Mouse (Mus musculus): ENCODE measurements around the gene Actr3.

The Actr3 gene

DNA sequence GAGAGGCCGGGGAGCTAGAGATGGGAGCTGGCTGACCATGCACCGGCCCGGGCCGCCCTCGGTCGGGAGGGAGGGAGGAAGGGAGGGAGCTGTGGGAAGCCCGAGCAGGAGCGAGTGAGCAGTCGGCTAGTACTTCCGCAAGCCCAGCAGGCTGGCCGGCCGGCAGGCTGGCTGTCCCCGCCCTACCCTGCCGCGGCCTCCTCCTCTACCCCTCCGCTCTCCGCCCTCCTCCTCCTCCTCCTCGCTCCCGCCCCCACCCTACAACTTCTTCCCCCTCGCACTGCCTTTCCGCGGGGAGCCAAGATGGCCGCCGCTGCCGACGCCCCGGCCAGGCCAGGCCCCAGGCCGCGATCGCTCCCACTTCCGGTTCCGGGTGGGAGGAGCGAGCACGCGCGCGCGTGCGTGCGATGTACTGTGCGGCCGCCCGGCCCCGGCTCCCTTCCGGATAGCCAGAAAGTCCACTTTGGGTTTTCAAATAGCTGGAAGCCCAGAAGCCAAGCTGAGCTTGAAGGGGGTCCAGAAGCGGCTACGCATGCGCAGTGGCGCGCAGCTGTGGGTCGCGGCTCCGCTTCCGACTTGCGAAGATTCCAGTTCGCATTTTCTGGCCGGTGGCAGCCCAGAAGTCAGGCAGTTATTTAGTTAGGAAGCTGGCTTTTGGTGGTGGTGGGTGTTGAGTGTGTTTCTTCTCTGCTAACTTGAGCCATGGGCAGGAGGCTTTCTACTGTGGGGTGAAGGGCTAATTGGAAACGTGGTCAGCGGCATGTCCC is at the start of gene Actr3:
Gene Actr3, minus strand, starts transcription at position 359 of the 767 bp plus-strand sequence.
- DNase-seq: peak; percentile 99 to 100

DNA sequence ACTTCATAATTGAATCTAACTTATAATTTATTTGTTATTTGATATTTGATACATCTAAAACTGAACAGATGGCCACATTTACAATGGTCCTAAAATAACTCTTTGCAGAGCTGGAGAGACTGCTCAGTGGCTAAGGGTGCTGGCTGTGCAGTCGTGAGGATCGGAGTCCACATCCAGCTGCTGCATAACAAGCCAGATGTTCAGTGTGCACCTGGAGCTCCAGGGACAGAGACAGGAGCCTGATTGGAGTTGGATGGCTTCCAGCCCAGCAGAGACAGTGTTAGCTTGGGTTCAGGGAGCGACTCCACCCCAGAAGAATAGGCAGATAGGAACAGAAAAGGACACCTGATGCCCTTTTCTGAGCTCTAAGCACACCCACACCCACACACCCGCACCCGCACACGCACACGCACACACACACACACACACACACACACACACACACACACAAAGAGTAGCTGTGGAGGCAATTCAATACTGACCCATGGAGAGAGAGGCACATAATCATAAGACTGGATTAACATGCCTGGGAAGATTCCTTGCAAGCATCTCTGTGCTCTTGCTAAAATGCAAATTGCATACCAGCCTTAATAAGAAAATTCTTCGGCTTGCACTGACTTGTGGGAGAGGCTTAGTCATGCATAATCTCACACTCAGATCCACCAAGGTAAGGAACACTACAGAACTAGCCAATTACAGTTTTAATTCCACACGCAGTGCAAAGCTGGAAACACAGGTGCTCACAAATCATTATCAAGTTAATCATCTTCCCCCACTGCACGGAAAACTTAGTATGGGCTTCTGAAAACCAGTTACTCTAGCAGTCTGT is 47.1 kb upstream of the Actr3 start:
- DNase-seq: peak in 1 of 2 experiments; percentile 2

DNA sequence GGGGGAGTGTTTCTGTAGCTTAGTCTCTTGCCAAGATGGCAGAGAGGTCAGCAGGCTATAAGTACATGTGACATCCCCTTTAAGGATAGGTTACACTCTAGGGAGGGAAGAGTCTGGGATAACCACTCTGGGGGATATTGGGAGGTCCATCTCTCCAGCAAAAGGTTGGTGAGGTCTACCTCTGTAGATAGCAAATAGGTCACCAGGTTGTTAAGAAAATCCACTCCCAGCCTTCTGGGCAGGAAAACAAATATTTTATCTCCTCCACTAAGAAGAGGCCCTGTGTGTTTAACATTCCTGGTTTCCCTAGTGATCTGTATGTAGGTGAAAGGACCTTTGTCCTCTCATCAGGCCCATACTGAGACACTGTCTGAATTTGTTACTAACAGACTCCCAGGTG is 46.3 kb upstream of the Actr3 start:
- no peak for DNase-seq

DNA sequence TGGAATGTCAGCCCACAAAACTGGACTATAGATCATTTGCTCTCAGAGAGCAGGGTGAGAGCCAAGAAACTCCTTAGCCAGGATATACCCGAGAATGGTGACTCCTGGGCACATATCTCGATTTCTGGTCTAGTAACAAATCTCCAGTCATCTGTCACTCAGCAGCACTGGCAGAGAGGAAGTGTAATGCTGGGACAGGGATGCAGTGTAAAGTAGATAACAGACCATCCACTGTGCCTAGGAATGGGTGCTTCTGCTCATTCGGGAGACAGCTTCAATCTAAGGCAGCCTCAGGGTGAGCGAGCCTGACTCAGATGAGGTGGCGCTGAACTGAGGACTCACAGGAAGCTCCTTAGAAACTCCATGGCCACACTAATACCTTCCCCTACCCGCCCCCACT is 43.1 kb upstream of the Actr3 start:
- DNase-seq: no peak

DNA sequence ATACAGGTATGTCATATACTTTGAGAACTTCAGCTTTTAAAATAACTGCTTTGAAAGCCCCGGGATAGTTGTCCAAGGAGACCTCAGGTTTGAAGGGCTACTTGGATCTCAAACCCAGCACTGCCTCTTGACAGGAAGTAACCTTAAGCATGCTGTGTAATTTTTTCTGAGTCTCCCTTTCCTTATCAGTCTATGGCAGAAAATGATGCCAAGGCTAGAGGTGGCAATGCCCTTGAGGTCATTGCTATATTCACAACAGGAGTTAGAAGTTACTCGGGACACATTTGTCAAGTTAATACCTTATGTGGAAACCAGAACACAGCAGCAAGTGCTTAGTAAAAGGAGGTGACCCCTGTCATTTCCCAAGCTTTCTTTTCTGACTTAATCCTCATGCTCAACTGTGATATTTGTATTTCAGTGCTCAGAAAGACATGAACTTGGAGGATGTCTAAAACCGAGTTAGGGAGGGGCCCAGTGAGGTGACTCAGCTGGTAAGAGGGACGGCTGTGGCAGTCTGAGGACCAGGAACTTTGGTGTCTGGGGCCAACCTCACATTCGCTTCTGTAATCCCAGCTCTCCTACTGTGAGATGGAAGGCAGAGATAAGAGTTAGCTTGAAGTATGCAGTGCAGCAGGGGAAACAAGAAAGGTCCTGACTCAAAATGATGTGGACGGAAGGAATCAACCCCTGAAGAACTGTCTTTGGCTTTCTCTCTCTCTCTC is 40.6 kb upstream of the Actr3 start:
- no peak for DNase-seq

DNA sequence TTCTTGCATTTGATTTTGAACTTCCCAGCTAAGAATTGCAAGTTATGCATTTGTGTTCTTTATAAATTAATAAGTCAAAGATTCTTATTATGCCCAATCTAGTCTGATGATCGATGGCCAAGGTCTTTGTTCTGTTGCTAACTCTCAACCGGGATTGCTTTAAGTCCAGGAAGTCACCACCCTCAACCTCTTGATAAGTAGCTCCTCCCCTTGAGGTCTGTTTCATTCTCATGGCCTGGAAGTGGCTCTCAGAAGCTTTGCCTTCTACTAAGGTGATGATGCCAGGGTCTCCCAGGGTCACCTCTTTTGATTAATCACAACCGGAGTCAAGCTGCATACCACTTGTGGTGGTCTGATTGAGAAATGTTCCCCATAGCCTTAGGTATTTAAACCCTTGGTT is 38.3 kb upstream of the Actr3 start:
- no peak for DNase-seq

DNA sequence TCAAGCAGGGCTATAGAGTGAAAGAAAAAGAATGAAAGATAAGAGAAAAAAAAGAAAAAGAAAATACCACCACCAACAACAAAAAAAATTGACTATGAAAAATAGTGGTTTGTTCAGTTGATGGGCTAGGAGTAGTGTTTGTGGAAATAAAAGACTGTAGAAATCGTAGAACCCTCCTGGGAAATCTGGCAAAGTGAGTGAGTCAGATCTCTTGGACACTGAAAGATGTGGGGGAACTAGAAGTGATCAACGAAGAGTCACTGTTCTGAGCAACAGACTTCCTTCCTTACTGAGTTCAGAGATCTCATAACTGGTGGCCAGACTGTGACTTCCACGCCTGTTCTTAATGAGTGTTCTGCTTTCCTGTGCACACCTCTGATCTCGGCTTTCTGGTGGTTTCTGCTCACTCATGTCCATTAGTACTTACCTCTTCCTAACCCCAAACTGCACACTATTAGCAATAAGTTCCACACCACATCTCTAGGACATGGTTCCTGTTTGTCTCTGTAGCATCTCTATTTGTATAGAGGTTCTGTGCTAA is 37.7 kb upstream of the Actr3 start:
- no peak for DNase-seq

DNA sequence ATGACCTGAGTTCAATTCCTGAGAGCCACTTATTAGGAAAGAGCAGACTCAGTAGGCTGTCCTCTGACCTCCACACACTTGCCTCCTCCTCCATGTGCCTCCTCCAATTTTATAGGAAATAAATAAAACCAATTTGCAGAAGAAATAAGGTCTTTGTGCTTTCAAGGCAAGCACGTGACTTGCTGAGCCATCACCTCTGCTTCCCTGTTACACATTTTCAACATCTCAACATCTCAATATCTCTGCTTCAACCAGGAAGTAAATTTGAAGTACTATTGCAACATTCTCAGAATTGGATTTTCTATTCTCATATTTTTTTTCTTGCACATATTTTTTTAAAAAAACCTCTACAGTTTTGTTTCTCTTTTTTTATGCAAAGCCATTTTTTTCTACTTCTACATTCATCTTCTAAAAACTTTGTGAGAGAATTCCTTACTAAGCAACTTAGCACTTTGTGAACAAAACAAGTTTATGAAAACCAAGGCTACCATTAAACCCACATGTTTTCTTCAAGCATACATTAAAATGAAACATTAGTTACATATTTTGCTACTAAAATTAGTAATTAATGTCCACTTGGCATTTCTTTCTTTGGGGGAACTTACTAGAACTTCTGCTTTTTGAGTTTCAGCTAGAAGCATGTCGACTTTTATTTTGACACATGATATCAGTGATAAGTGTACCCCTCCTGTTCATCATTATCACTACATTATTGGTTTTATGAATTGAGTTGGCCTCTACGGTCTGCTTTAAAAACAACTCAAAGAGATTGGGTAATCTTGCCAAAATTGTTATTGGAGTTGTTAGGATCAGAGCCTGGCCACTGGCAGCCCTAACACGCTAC is 35.5 kb upstream of the Actr3 start:
- no peak for DNase-seq

DNA sequence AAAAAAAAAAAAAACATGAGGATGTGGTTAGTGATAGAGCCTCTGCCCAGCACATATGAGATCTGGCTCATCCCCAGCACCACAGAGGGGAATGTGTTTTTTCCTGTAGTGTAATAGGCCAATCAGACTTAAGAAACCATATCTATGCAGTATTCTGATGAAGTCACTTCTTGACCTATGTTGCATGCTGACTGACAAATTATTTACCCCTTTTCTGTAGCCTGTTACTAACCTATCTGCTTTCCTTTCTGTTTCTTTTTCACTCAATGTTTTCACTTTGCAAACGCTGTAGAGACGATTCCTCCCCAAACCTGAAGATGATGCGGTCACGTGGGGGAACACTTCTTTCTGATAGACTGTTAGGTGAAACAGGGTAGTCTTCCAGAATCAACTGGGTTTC is 32.4 kb upstream of the Actr3 start:
- DNase-seq: no peak

DNA sequence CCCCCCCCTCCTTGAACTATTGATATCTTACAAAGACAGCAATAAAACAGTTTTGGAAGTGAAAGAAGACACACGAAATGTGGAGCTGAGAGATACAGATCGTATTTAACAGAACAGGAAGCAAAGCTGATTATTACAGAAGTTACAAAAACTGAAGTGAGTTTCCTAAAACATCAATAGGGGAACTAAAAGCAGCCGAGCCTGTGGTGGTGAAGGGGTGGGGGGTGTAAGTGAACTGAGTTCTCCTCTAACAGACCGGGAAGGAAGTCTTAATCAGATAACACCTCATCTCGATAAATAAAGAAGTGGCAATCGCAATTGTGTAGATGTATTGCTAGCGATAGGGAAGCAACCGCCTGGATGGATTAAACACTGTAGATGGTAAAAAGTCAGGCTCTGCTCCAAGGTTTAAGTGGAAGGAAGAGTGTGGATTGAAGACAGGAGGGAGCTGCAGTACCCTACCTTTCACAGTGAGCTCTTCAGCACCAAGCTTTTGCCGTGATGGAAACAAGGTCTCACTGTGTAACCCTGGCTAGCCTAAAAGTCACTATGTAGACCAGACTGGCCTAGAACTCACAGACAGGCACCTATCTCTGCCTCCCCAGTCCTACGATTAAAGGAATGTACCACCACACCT is 31.2 kb upstream of the Actr3 start:
- no peak for DNase-seq

DNA sequence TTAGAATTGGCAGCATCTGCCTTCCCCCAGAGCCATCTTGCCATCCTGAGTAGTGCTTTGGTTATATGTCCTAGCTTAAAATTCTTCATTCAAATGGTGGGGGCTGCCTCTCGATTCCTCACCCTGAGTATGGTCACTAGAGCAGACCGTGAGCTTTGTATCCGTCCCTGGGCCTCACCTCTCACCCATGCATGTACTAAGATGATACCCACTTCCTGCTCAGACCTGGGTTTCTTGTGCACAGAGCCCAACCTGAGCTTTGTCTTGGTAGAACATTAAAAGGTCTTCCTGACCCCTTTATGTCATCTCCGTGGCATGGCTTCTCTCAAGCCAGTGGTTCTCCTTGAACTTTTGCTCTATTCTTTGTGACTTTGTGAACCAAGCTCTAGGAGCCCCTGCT is 28.5 kb upstream of the Actr3 start:
- no peak for DNase-seq

DNA sequence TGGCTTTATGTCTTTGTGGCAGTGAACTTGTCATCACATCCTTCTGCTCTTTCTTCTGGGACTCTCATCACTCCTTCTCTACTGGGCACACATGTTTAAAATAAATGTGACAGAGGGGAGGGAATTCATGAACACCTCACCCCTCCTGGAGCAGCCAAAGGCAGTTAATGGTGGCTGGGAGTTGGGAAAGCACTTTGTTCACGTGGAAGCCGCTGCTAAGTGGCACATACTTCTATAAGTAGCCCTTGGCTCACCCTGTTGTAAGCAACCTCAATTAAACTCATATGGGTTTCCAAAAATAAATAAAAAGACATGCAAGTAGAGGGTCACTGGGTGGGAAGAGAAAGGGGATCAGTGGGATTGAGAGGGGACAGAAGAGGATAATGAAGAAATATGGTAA is 27.8 kb upstream of the Actr3 start:
- no peak for DNase-seq

DNA sequence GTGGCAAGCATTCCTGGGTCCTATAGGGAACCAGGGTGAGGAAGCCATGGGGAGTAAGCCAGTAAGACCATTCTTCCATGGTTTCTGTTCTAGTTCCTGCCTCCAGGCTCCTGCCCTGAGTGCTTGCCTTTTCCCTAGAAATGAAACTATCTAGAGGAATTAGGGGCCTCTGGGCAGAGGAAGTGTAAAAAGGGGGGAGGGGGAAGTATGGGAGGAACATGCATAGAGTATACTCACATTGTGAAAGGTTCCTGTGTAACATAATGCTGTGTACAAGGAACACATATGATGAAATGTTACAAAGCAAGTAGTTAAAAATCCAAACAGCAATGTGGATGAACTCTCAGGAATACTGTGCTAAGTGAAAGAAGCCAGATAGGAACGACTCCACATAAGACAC is 27.4 kb upstream of the Actr3 start:
- DNase-seq: no peak

DNA sequence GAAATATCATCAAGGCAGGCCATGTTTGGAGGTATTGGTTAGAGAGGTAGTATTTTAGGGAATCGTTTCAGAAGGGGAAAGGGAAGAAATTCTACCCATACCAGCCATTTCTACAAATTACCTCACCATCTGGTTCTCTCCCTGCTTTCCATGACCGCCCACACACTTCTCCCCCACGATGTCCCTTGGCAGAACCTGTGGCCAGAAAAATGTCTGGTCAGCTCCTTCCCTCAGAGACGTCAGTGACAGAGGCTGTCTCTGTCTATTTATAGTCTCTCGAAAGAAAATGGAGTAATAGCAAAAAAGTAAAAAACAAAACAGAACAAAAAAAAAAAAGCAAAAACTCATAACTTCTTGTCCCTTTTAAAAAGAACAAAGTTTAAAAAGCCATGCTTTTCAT is 23.0 kb upstream of the Actr3 start:
- DNase-seq: peak; percentile 20 to 40

DNA sequence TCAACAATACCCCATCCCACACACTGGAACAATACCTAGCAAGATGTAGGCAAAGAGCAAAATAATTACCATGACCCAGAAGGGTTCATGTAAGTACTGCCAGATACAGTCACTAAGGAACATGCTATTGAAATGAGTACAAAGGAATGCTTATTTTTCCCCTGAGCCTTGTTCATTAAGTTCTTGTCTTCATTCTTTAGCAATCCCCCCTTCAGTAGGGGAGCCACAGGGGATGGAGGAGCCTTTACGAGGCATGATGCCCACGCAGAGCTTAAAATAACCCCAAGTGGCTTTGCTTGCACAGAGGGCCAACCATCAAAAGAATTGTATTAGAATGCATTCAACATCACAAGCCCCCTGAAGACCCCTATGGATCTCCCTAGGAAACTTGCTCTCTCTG is 19.6 kb upstream of the Actr3 start:
- no peak for DNase-seq

DNA sequence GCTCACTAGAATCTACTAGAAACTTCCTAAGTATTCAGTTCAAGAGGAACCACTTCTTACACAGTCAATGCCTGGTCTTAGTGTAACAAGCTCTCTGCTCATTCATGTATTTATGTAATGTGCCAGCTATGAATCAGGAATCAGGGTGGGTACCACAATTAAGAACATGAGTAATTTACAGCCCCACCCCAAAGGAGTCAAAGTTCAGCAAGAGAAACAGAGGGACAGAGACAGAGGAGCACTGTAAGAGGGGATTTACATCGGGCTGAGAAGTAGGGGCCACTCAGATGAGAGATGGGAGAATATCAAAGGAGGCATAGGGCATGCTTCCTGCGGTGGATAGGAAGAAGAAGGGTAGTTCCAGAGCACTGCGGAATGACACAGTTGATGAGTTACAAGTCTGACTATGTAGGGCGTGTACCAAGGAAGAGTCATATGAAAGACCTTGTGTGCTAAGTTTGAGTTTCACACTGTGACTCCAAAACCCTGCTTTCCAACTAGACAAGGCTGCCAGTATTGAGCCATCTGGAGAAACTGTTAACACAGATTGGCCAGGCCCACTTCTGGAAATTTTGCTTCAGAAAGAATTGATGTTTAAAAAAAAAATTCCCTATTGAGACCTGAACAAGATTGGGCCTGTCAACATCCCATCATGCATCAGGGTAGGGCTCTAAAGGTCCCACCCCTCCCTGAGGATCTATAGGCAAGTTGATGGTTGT is 14.9 kb upstream of the Actr3 start:
- DNase-seq: no peak

DNA sequence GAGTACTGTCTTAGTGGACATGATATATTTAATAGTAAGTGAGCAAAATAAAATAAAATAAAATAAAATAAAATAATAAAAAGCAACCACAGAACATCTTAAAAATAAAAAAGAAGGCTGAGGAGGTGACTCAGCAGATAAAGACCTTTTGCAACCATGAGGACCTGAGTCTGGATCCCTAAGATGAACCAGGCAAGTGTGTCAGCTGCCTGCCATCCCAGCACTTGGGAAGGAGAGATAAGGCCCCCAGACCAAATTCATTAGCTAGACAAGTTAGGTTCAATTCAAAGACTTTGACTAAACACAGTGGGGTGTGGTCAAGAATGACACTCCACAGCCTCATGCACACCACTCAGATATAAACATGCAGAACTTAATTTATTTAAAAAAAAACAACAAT is 12.4 kb upstream of the Actr3 start:
- DNase-seq: no peak

DNA sequence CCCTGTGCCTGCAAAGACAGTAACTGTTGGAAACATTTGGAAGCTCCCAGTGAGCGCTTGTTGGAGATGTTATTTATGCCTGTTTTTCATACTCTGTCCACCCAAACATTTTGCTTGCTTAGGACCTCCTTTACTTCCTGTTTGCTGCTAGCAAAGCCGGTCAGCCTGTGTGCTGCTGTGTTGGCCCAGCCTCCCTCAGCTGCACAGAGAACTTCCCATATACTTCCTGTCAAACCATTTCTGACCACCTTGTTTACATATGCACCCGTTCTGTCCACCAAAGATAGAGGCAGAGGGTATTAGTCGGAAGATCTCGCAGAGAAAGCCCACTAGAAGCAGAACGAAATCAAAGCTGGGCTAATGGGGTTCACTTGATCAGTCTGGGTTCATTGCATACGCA is 6.2 kb upstream of the Actr3 start:
- DNase-seq: no peak

DNA sequence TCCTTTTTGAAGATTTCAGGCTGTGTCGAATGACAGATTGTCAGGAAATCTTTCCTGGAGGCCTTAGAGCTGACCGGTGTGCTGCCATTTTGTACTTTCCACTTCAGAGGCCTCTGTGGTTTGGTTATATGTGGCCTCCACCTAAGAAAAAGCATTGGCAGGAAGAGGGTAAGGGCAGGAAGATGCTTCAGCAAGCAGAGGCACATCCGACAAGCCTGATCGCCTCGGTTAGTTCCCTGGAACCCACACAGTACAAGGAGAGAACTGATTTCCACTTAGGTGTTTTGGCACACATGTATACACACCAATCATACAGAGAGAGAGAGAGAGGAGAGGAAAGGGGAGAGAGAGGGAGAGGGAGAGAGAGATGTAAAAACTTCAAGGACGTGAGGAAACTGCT is 5.7 kb upstream of the Actr3 start:
- no peak for DNase-seq

DNA sequence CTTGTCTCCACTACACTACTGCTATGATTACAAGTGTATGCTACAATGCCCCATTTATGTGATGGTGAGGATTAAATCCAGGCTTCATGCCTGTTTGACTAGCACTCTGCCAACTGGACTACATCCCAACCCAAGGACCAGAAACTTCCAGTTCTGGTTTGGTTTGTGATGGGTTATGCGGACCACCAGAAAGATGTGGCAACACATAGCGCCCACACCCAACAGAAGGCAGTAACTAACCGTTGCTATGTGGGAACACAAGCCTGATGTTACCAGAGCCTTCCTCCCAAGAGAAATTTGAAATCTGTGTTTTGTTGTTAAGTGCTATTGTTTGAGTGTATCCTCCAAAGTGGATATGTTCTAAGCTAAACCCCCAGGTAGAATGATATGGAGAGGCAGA is 4.0 kb upstream of the Actr3 start:
- DNase-seq: no peak

DNA sequence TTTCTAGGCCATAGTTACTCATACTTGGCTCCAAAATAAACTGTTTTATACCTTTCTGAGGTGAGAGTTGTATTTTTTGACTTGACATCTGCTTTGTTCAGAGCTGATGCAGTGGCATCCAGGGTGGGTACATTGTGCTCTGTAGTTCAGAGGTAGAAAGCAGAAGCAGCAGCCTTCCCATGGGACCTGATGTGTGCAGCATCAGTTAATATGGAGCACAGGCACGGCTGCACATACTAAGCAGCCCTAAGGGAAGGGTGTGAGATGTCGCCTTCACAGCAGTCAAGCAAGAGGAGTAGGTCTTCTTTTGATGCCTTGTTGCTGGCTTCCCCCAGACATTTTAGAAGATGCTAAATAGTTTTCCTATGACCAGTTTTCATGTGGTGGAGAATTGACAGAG is 3.3 kb upstream of the Actr3 start:
- no peak for DNase-seq
